Mouse (Mus musculus) MEL-GATA-1-ER (cell line): ENCODE results near the gene Prune1.

Experiments
- DNase-seq: peaks from one replicate; pipeline ENCODE4 v3.0.0-alpha.2; 2012; ENCODE audit warnings: low read depth; ENCODE audit errors: extremely low read depth

The Prune1 gene

DNA sequence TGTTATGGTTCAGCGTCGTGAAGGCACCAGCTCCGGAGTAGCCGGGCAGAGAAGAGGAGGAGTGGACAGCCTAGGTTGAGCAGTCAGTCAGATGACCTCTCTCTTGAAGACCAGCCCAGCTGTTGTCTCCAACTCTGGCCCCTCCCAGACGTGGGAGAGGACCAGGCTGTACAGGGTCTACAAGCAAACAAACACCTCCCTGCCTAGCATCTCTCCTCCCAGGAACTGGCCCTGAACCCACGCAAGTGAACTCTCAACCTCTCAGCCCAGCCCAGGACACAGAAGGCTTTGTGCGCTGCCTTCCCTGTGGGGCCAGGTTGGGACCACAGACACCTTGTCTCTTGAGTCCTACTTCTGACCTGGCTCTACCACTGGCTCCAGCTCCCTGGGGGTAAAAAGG lies 25.2 kb upstream of the Prune1 start, which contains the start of gene Anxa9:
Gene Anxa9, minus strand, starts transcription at position 77 of the 400 bp plus-strand sequence.
- DNase-seq = no peak

DNA sequence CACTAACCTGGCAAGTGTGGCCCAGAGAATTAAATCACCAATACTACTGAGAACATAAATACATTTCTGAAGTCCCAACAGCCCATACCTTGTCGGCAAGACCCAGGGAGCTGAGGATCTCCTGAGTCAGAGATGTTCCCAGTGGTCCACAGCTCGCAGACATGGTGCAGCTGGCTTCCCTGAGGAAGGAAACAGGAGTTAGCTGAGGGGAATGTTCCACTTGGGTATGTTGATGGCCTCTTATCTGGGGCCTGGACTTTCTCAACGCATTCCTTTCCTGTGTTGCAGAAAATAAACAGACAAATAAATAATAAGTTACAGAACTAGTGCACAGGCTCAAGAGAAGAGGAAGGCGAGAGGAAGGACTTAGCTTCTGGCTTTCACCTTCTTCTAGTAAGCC lies 24.4 kb upstream of the Prune1 start:
- no peak for DNase-seq

GRCm38 (mm10) chr3:95301204-95301796 lies 19.4 kb upstream of the Prune1 start:
- no peak for DNase-seq

- no peak for DNase-seq
Observed at GRCm38 (mm10) chr3:95298018-95298417, 16.1 kb upstream of the Prune1 start.

DNA sequence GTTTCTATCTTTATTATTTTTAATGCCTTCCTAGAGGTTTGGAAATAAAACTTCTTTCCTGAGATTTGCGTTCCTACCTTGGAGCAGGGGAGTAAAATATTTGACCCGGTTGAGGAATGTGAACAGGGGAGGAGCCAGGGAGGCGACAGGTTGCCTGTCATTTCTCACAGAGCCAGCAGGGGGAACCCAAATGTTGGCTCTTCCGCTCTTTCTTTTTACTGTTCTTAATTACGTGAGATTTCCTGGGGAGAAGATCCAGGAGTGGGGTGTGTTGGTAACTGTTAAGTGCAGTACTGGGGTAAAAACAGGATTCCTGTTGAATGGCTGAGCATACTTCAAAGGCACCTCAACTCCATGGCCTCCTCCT lies 14.2 kb upstream of the Prune1 start:
- DNase-seq = no peak

- DNase-seq = no peak
Observed at GRCm38 (mm10) chr3:95295321-95296102, 13.6 kb upstream of the Prune1 start.

DNA sequence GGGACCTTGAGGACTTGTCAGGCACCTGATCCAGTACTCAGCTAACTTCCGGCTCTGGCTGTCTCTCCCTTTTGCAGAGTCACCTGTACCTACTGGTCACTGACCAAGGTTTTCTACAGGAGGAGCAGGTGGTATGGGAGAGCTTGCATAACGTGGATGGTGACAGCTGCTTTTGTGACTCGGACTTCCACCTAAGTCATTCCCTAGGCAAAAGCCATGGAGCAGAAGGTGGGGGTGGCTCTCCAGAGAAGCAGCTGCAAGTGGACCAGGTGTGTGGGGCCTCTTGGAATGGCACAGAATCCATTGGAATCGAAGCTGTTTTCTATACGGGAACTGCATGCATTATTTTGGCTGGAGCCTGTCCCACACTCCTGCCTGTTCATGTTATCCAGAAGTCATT lies 12.8 kb upstream of the Prune1 start:
- no peak for DNase-seq

GRCm38 (mm10) chr3:95294316-95294715 lies 12.4 kb upstream of the Prune1 start:
- no peak for DNase-seq

- DNase-seq = no peak
Observed at GRCm38 (mm10) chr3:95293537-95293936, 11.7 kb upstream of the Prune1 start.

GRCm38 (mm10) chr3:95292899-95293298 lies 11.0 kb upstream of the Prune1 start:
- DNase-seq = no peak

GRCm38 (mm10) chr3:95291041-95291440 lies 9.2 kb upstream of the Prune1 start:
- no peak for DNase-seq

GRCm38 (mm10) chr3:95290156-95290555 lies 8.3 kb upstream of the Prune1 start:
- no peak for DNase-seq

DNA sequence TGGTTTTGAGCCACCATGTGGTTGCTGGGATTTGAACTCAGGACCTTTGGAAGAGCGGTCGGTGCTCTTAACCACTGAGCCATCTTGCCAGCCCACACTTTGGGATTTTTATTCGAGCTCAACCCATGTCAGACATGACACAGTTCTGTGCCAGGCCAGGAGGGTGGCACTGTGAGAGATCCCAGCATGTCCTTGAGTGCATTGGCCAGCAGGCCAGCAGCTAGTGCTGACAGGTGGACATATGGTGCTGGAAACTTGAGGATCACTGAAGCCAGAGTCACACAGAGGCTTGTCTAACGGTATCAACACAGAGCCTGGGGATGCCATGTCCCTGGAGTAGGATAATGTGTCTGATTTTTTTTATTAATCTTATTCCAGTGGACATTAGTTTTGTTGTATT lies 7.5 kb upstream of the Prune1 start:
- no peak for DNase-seq

DNA sequence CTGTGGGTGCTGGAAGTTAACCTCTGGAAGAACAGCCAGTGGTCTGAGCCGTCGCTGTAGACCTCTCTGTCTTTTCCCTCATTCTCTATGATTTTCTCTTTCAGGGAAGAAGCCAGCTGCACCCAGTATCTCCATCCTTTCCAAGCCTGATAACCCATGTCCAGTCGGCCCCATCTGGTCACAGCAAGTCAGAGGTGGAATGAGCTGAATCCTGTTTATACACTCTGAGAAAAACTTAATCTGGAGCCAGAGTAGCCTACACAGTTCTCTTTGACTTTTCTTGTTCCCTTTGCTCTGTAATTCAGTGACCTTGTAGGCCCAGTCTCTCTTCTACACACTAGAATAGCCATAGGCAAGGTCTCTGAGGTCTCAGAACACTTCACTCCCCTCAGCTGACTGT lies 5.7 kb upstream of the Prune1 start:
- no peak for DNase-seq

- peak; percentile 93 for DNase-seq
Observed at GRCm38 (mm10) chr3:95286510-95286909, 4.6 kb upstream of the Prune1 start.

- no peak for DNase-seq
Observed at GRCm38 (mm10) chr3:95286011-95286410, 4.1 kb upstream of the Prune1 start.

DNA sequence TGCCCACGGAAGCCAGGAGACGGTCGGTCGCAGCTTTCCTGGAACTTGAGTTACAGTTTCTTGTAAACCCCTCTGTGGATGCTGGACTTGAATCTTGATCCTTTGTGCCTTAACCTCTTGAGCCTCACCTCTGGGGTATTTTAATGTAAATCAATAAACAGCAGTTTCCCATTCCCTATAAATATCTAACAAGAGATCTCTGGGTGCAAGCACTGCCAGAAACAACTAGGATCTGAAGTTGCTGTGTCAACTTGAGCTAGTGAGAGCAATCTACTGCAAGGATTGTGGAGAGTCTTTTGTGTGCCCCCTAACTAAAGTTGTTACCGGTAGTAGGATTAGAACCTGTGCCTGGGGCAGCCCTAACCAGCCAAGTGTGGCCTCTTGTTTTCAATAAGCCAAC lies 3.5 kb upstream of the Prune1 start:
- no peak for DNase-seq

DNA sequence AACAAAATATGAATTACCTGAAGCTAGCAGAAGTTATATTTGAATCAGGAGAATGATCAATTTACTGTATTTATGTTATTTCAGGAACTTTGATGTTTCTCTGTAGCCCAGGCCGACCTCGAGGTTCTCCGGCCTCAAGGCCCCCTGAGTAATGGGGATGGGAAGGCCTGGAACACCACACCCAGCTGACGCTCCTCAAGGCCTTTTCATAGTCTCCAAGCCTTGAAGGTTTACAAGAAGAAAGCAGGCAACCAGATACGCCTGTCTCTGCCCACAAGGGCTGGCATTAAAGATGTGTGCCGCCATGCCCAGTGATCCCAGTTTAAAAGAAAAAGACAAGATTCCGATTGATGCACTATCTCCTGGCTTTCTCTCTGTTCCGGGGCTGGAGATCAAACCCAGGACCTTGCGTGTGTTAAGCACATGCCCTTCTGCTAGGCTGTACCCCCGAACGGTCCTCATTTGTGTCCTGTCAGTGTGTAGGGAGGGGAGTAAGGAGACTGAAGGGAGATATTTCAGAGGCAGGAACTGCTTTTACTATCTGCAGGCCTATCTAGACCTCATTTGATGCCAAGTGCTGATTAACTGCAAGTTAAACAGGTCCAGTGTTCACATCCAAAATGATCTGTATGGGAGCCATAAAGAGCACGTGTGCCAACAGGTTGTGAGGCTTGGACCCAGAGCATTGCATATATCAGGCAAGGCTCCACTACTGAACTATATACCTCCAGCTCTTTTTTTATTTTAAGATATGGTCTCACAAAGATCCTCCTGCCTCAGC lies 2.8 kb upstream of the Prune1 start:
- DNase-seq = no peak

GRCm38 (mm10) chr3:95284062-95284461 lies 2.2 kb upstream of the Prune1 start:
- DNase-seq = no peak

- DNase-seq = peak; percentile 57
Observed at GRCm38 (mm10) chr3:95283589-95283941, 1.7 kb upstream of the Prune1 start.

DNA sequence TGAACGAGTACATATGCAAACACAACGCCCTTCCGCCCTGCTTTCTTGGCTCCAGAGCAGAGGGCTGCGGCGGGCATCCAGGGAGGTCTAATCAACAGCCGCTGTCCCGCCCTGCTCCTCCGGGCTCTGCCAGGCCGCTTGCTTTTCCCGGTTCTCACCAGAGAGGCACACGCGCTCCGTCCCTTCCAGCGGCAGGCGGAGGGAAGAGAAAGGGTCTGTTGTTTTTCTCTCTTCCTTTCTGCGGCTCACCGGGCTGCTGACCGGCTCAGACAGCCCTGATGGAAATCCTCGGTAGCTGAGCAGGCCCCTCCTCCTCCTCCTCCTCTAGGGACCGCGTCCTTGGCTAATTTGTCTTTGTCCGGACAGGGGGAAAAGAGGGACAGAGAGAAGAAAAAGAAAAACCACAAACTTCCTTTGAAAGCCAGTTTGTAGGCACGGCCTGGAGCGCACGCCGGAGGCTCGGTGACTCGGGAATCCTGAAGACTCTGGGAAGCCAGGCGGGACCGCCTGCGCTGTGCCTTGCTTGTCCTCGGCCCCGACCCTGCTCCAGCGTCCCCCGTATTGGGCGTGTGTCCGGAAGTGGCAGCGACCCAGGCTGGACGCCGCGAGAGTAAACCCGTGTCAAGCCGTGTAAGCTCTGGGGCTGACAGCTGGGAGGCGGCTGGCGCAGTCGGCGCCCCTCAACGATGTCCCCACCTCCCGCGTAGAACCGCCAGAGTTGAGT lies 1.2 kb upstream of the Prune1 start:
- DNase-seq = peak; percentile 73

- peak; percentile 75 for DNase-seq
Observed at GRCm38 (mm10) chr3:95282381-95282864, 547 bp upstream of the Prune1 start.
